Mouse (Mus musculus): ENCODE results near the gene Gm4969. TPM values are rescaled to one million over a fixed set of nuclear protein-coding genes. Genes with fewer than 3 reads are reported as not detected.
A peak's percentile ranks its signal among the peaks of the same experiment; 100 is the strongest.

The Gm4969 gene
- polyA plus RNA-seq, 1 experiment from 2014 or later, result 6.7 TPM

DNA sequence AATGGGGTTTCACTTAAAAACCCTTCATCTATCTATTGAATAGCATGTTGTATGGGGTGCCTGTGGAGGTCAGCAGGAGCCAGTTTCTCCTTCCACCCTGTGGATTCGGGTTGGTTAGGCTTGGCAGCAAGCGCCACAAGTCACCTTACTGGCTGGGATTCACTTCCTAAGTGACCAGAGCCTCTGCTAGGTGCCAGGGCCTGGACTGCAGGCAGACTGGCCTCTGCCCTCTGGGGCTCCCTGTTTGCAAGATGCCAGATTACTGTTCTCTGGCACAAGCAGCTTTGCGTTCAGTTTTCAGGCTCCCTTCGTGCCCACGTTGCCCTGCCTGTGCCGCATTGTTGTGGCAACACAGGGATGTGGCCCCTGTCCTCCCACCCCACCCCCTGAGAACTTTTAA lies 6.5 kb upstream of the Gm4969 start:
- Histone ChIP-seq H3K4me2 (replicated peaks) (no peak overlapping the region), H3K9me3 (ENCODE audit: control insufficient read depth, low read length) (no peaks in the 10 kb centered on the region), H3K4me3 (replicated peaks; ENCODE audit: low read length) (no peak overlapping the region), H3K9ac (0 out of 2 replicates have a peak overlapping the region, but pooled peaks have one; percentile 11), H3K27ac (no peak overlapping the region), H3K4me1 (replicated peaks; ENCODE audit: control insufficient read depth, insufficient read depth, low read length) (peaks cover 11% of the 10 kb centered on the region), H3K27me3 (ENCODE audit: control insufficient read depth, insufficient read depth, low read length) (no peaks in the 10 kb centered on the region), H3K36me3 (replicated peaks; ENCODE audit: control insufficient read depth, insufficient read depth) (no peaks in the 10 kb centered on the region; the same call in 1 of the 2 replicates)
- DNase-seq (ENCODE audit: low spot score) (no peak), ATAC-seq (ENCODE audit: low FRiP score) (no peak)
- 94% methylated on average over 6 of the region's 6 CpGs for WGBS

- H3K36me3 ChIP-seq (replicated peaks; ENCODE audit: control insufficient read depth, insufficient read depth), result no peaks in the 10 kb centered on the region
- ATAC-seq (ENCODE audit: low FRiP score), result no peak
- no peaks in the 10 kb centered on the region for H3K9me3 ChIP-seq (ENCODE audit: control insufficient read depth, low read length)
- 93% methylated on average over 4 of the region's 4 CpGs for WGBS
- H3K4me1 ChIP-seq (replicated peaks; ENCODE audit: control insufficient read depth, insufficient read depth, low read length), result peaks cover 11% of the 10 kb centered on the region
- no peak overlapping the region for H3K9ac ChIP-seq
- no peak overlapping the region for H3K4me3 ChIP-seq (replicated peaks; ENCODE audit: low read length)
- DNase-seq (ENCODE audit: low spot score), result no peak
- no peak overlapping the region for H3K4me2 ChIP-seq (replicated peaks)
- no peaks in the 10 kb centered on the region for H3K27me3 ChIP-seq (ENCODE audit: control insufficient read depth, insufficient read depth, low read length)
- no peak overlapping the region for H3K27ac ChIP-seq
Observed at GRCm38 (mm10) chr7:19121686-19122085, 3.5 kb upstream of the Gm4969 start.

- peak within 1 kb of the TSS; percentile 84 for H3K4me2 ChIP-seq (replicated peaks)
- peaks cover 11% of the 10 kb centered on the region for H3K4me1 ChIP-seq (replicated peaks; ENCODE audit: control insufficient read depth, insufficient read depth, low read length)
- H3K9ac ChIP-seq, result peak within 1 kb of the TSS; percentile 70
- DNase-seq (ENCODE audit: low spot score), result peak; percentile 98
- H3K4me3 ChIP-seq (replicated peaks; ENCODE audit: low read length), result peak within 1 kb of the TSS; percentile 63
- no peaks in the 10 kb centered on the region for H3K36me3 ChIP-seq (replicated peaks; ENCODE audit: control insufficient read depth, insufficient read depth)
- 3% methylated on average over 34 of the region's 34 CpGs for WGBS
- no peaks in the 10 kb centered on the region for H3K27me3 ChIP-seq (ENCODE audit: control insufficient read depth, insufficient read depth, low read length)
- H3K9me3 ChIP-seq (ENCODE audit: control insufficient read depth, low read length), result 0 out of 2 replicates have a peak, but pooled peaks cover 3% of the 10 kb centered on the region
- peak; percentile 94 for ATAC-seq (ENCODE audit: low FRiP score)
- peak within 1 kb of the TSS; percentile 49; the same call in 1 of the 2 replicates for H3K27ac ChIP-seq
Observed at GRCm38 (mm10) chr7:19119631-19120429, 1.7 kb upstream of the Gm4969 start, which contains the start of gene Fbxo46. TSS of gene Fbxo46 (plus strand) at chr7:19119859.

GRCm38 (mm10) chr7:19119083-19119482 lies 915 bp upstream of the Gm4969 start:
- Histone ChIP-seq H3K27ac (no peak overlapping the region), H3K36me3 (replicated peaks; ENCODE audit: control insufficient read depth, insufficient read depth) (no peaks in the 10 kb centered on the region), H3K27me3 (ENCODE audit: control insufficient read depth, insufficient read depth, low read length) (no peaks in the 10 kb centered on the region), H3K4me2 (replicated peaks) (peak overlapping the region; percentile 17), H3K4me1 (replicated peaks; ENCODE audit: control insufficient read depth, insufficient read depth, low read length) (peaks cover 11% of the 10 kb centered on the region), H3K4me3 (replicated peaks; ENCODE audit: low read length) (no peak overlapping the region), H3K9me3 (ENCODE audit: control insufficient read depth, low read length) (0 out of 2 replicates have a peak, but pooled peaks cover 3% of the 10 kb centered on the region), H3K9ac (no peak overlapping the region)
- DNase-seq (ENCODE audit: low spot score), result no peak
- WGBS, result 92% methylated on average over 8 of the region's 8 CpGs
- peak; percentile 0; the same call in 1 of the 2 replicates for ATAC-seq (ENCODE audit: low FRiP score)

GRCm38 (mm10) chr7:19109565-19109964 lies 8.6 kb downstream of the Gm4969 start:
- no peak for DNase-seq (ENCODE audit: low spot score)
- H3K4me1 ChIP-seq (replicated peaks; ENCODE audit: control insufficient read depth, insufficient read depth, low read length), result no peaks in the 10 kb centered on the region
- WGBS, result 81% methylated on average over 1 of the region's 1 CpGs
- H3K4me3 ChIP-seq (replicated peaks; ENCODE audit: low read length), result no peak overlapping the region
- H3K36me3 ChIP-seq (replicated peaks; ENCODE audit: control insufficient read depth, insufficient read depth), result no peaks in the 10 kb centered on the region
- ATAC-seq (ENCODE audit: low FRiP score), result no peak
- H3K27ac ChIP-seq, result no peak overlapping the region
- H3K9ac ChIP-seq, result no peak overlapping the region
- H3K4me2 ChIP-seq (replicated peaks), result no peak overlapping the region
- H3K9me3 ChIP-seq (ENCODE audit: control insufficient read depth, low read length), result no peaks in the 10 kb centered on the region
- no peaks in the 10 kb centered on the region for H3K27me3 ChIP-seq (ENCODE audit: control insufficient read depth, insufficient read depth, low read length)

DNA sequence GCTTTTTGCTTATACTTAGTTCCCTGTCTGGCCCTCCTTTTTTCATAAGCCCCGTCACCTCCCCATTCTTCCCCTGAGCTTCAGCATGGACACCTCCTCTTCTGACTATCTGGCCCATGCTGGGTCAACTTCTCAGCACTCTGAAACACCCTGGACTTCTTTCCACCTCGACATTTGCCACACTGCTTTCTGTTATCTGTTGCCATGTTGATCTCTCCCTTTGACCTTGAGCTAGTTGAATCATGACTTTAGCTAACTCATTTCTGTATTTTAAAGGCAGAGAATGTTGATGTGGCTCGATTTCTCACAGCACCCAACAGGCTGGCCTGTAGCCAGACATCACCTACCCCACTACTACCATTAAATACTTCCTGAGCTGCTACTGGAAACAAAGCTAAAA lies 10.7 kb downstream of the Gm4969 start:
- H3K9me3 ChIP-seq (ENCODE audit: control insufficient read depth, low read length), result no peaks in the 10 kb centered on the region
- DNase-seq (ENCODE audit: low spot score) (no peak), ATAC-seq (ENCODE audit: low FRiP score) (no peak)
- H3K4me3 ChIP-seq (replicated peaks; ENCODE audit: low read length), result no peak overlapping the region
- WGBS, result 51% methylated on average over 3 of the region's 3 CpGs
- no peaks in the 10 kb centered on the region for H3K36me3 ChIP-seq (replicated peaks; ENCODE audit: control insufficient read depth, insufficient read depth)
- no peaks in the 10 kb centered on the region for H3K4me1 ChIP-seq (replicated peaks; ENCODE audit: control insufficient read depth, insufficient read depth, low read length)
- H3K27ac ChIP-seq, result no peak overlapping the region
- H3K4me2 ChIP-seq (replicated peaks), result no peak overlapping the region
- no peak overlapping the region for H3K9ac ChIP-seq
- H3K27me3 ChIP-seq (ENCODE audit: control insufficient read depth, insufficient read depth, low read length), result no peaks in the 10 kb centered on the region

- no peaks in the 10 kb centered on the region for H3K9me3 ChIP-seq (ENCODE audit: control insufficient read depth, low read length)
- ATAC-seq (ENCODE audit: low FRiP score) (no peak), DNase-seq (ENCODE audit: low spot score) (no peak)
- no peak overlapping the region for H3K27ac ChIP-seq
- 83% methylated on average over 2 of the region's 2 CpGs for WGBS
- no peak overlapping the region for H3K9ac ChIP-seq
- no peak overlapping the region for H3K4me2 ChIP-seq (replicated peaks)
- H3K27me3 ChIP-seq (ENCODE audit: control insufficient read depth, insufficient read depth, low read length), result no peaks in the 10 kb centered on the region
- H3K36me3 ChIP-seq (replicated peaks; ENCODE audit: control insufficient read depth, insufficient read depth), result no peaks in the 10 kb centered on the region
- no peaks in the 10 kb centered on the region for H3K4me1 ChIP-seq (replicated peaks; ENCODE audit: control insufficient read depth, insufficient read depth, low read length)
- H3K4me3 ChIP-seq (replicated peaks; ENCODE audit: low read length), result no peak overlapping the region
Observed at GRCm38 (mm10) chr7:19104486-19104885, 13.7 kb downstream of the Gm4969 start.

DNA sequence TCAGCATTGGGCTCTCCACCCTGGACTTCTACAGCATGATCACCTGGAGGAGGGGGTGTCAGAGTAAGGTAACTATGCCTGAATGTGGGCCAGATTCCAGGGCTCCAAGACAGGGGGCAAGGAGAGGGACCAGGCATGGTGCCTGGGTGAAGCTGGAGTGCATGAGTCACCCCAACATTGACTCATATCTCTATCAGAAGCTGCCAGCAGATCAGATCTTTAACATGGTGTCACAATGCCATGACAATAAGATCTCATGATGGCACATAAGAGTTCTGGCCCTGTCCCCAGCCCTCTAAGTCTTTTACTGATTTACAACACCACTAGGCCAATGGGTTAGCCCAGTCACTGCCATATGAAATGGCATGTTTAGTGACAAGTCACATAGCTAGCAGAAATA lies 14.4 kb downstream of the Gm4969 start:
- Histone ChIP-seq H3K9ac (no peak overlapping the region), H3K4me2 (replicated peaks) (no peak overlapping the region)

GRCm38 (mm10) chr7:19100290-19100689 lies 17.9 kb downstream of the Gm4969 start:
- ATAC-seq (ENCODE audit: low FRiP score) (no peak), DNase-seq (ENCODE audit: low spot score) (no peak)
- Histone ChIP-seq H3K9me3 (ENCODE audit: control insufficient read depth, low read length) (no peaks in the 10 kb centered on the region), H3K27ac (no peak overlapping the region), H3K4me3 (replicated peaks; ENCODE audit: low read length) (no peak overlapping the region), H3K27me3 (ENCODE audit: control insufficient read depth, insufficient read depth, low read length) (peaks cover 3% of the 10 kb centered on the region; the same call in 1 of the 2 replicates), H3K4me1 (replicated peaks; ENCODE audit: control insufficient read depth, insufficient read depth, low read length) (peaks cover 11% of the 10 kb centered on the region; the same call in 1 of the 2 replicates), H3K36me3 (replicated peaks; ENCODE audit: control insufficient read depth, insufficient read depth) (no peaks in the 10 kb centered on the region), H3K4me2 (replicated peaks) (no peak overlapping the region), H3K9ac (no peak overlapping the region)
- 94% methylated on average over 1 of the region's 1 CpGs for WGBS

More for the DNA sequence above, 14.4 kb downstream of the Gm4969 start:
- H3K27me3 ChIP-seq (ENCODE audit: control insufficient read depth, insufficient read depth, low read length), result no peaks in the 10 kb centered on the region
- H3K4me3 ChIP-seq (replicated peaks; ENCODE audit: low read length), result no peak overlapping the region
- H3K9me3 ChIP-seq (ENCODE audit: control insufficient read depth, low read length), result no peaks in the 10 kb centered on the region
- no peaks in the 10 kb centered on the region for H3K4me1 ChIP-seq (replicated peaks; ENCODE audit: control insufficient read depth, insufficient read depth, low read length)
- ATAC-seq (ENCODE audit: low FRiP score), result no peak
- DNase-seq (ENCODE audit: low spot score), result no peak
- H3K36me3 ChIP-seq (replicated peaks; ENCODE audit: control insufficient read depth, insufficient read depth), result no peaks in the 10 kb centered on the region
- no peak overlapping the region for H3K27ac ChIP-seq
